Mouse (Mus musculus) spleen, adult 12 weeks (tissue): Measurements from ENCODE around the gene Olfr1145.

Experiments used
- DNase-seq: peaks from one replicate; pipeline ENCODE4 v3.0.0; 2022; ENCODE audit warnings: low spot score

The Olfr1145 gene

GRCm38 (mm10) chr2:87809522-87809921 is at the start of gene Olfr1145:
Gene Olfr1145 (plus strand): TSS chr2:87809822.
- no peak for DNase-seq

- DNase-seq: no peak
Measured at GRCm38 (mm10) chr2:87776143-87776542, 33.5 kb upstream of the Olfr1145 start.

- DNase-seq: no peak
Measured at GRCm38 (mm10) chr2:87779183-87779582, 30.4 kb upstream of the Olfr1145 start, which contains the start of gene Olfr152. Gene Olfr152 (plus strand): TSS chr2:87779483.

- DNase-seq: no peak
Measured at GRCm38 (mm10) chr2:87800292-87800691, 9.3 kb upstream of the Olfr1145 start, which contains the start of gene Olfr1143. Gene Olfr1143 (plus strand): TSS chr2:87800592.

- no peak for DNase-seq
Measured at GRCm38 (mm10) chr2:87830233-87830632, 20.6 kb downstream of the Olfr1145 start, which contains the start of gene Olfr1148. Gene Olfr1148 (plus strand): TSS chr2:87830533.

GRCm38 (mm10) chr2:87843693-87844092 is 34.1 kb downstream of the Olfr1145 start, which contains the start of gene Olfr1150-ps1:
Gene Olfr1150-ps1 (plus strand): TSS chr2:87843993.
- DNase-seq: no peak

- DNase-seq: no peak
Measured at GRCm38 (mm10) chr2:87855562-87855961, 45.9 kb downstream of the Olfr1145 start, which contains the start of gene Olfr1151. Gene Olfr1151 (plus strand): TSS chr2:87855862.
